Mouse (Mus musculus): Measurements from ENCODE around the gene Nol7.

Gene Nol7

DNA sequence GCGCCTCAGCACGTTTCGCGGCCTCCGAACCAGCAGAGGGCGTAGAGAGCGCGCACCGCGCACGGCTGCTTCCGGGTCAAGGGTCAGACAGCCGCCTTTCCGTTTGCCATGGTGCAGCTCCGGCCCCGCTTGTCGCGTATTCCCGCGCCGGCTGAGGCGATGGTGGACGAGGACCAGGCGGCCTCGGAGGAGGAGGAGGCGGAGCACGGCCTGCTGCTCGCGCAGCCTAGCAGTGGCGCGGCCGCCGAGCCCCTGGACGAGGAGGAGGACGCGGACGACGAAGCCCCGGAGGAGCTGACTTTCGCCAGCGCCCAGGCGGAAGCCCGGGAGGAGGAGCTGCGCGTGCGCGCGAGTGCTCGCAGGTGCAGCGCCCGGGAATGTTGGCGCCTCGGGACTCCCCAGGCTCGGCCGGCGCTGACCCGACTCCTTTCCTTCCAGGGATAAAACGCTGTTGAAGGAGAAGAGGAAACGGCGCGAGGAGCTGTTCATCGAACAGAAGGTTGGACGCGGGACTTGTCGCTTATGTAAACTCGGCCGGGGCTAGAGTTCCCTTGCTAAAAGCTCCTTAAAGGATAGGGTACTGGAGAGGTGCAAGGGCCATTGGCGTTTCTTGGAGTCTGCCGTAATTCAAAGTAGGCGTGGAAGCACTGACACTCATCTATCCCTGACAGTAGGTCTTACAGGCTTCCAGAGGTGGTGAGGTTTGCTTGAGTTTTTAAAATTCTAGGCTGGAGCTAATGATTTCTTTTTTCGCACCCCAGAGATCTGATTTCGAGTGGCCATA lies at the start of gene Nol7:
Nol7 (plus strand) TSS at position 94 of the 784 bp plus-strand sequence.
- peak; percentile 81 for DNase-seq (ENCODE audit: low read depth, low spot score)

DNA sequence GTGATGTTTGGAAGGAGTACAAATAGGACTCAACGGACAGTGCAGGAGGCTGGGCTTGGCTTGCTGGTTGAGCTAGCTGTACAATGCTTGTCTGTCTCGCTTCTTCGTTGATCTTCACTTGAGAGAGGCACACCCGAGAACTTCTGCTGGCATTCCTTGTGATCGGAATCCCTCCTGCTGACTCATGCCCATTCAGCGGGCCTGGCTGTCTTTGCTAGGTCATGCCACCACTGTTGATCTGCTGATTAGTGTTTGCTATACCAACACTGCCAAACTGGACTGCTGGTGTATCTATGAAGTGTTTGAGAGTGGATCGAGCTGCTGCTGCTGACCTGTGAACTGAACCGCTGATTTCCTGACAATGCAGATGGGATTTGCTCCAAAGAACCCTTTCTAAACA lies 48.8 kb upstream of the Nol7 start:
- no peak for DNase-seq (ENCODE audit: low read depth, low spot score)

DNA sequence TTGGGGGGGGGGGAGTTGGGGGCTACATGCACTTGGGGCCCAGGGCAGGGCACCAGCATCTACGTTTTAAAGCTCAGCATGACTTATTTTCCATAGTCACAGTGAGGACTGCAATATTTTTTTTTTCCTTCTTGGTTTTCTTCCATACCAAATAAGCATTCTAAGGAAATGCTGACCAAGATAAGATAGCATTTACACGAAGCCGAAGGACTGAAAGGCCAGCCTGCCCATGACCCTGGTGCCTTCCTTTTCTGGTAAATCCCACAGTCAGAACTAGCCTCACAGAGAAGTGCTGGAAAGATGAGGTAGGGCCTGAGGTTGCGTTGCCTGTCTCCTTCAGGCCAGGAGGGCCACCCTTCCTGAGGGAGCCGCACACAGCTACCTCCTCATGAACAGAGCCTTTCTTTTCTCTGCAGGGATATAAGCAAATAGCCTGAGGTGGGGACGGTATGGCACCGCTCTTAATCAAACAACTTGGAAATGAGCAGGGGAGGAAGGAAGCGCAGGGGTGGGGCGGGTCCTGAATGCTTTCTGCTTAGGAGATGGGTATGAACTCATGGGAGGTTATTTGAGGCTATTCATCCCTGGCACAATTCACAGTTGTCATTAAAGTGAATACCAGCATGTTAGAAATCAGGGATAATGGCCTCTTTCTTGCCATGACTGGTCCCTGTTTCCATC lies 47.6 kb upstream of the Nol7 start:
- DNase-seq (ENCODE audit: low read depth, low spot score), result no peak

DNA sequence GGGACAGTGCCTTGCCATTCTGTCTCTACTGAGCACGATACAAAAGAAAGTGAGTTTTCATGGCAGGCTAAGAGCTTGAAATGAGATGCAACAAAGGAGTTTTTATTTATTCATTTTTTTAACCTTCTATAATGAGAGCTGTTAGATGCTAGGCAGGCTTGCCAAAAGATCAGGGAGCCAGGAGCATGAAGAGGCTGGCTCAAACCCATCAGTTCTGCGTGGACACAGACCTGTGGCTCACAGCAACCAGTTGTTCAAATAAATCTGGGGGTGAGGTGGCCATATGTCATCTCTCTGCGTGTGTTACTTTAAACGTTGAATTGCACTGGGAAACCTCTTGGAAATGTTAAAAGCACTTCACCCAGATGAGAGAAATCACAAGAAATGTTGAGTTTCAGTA lies 44.8 kb upstream of the Nol7 start:
- DNase-seq (ENCODE audit: low read depth, low spot score), result no peak

DNA sequence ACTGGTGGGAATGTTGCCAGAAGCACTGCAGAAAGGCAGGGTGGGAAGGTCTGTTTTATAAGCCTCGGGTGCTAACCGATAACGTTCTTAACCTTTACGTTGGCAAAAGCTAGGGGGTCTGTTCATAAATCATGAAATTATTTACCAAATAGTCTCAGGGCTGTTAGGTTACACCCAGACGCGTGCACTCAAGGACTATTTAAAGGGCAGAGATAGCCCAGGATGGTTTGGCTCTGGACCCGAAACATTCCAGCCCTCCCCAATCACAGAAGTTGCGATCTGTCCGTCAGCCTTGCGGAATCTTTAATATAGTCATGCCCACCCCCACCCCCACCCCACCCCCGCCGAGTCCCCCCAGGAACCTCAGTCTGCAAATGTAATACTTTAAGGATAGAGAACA lies 43.8 kb upstream of the Nol7 start:
- no peak for DNase-seq (ENCODE audit: low read depth, low spot score)

DNA sequence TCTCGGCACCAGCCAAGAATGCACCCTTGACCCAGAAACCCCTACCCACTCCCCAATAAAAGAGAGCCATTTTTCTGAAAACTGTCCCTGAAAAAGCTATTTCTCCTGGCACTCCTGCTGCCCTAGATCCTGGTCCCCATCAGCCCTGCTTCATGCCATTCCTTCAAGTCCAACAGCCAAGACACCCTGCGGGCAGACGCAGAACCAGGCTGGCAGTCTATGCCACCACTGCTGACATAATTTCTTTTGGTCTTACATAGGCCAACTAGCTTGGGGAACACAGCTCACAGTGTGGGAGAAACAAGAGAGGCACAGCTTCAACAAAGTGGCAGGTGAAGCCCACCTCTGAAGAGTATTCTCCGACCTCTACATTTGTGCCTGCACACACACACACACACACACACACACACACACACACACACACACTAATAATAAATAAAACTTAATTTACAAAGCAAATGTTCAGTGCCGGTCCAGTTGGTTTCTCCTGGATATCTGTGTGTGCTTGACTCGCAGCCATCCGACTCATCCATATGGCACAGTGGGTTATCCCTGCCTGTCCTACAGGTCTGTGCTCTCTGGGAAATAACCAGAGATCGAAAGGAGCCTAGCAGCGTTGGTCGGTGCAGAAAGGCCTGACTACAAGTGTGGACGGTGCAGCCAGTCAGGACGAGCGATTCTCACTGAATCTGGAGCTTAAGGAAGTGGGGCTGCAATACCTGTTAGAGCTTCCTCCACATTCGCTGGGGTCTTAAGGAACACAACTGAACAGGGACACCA lies 41.7 kb upstream of the Nol7 start:
- DNase-seq (ENCODE audit: low read depth, low spot score), result no peak

DNA sequence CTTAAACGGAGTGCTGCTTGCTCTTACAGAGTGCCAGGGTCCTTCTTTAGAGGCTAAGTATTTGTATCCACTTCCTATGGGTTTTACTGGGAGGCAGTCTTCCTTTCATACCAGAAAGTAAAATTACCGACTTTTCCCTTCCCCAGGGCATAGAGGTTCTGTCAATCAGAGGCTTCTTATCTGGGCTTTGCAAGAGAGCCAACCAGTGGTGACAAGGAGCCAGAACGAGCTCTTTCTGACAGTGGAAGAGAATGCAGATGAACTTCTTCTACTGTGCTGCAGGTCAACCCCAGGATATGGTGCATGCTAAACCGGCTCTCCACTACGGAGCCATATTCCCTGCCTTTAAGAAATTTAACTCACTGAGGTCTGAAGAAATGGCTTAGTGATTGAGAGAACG lies 37.7 kb upstream of the Nol7 start:
- no peak for DNase-seq (ENCODE audit: low read depth, low spot score)

DNA sequence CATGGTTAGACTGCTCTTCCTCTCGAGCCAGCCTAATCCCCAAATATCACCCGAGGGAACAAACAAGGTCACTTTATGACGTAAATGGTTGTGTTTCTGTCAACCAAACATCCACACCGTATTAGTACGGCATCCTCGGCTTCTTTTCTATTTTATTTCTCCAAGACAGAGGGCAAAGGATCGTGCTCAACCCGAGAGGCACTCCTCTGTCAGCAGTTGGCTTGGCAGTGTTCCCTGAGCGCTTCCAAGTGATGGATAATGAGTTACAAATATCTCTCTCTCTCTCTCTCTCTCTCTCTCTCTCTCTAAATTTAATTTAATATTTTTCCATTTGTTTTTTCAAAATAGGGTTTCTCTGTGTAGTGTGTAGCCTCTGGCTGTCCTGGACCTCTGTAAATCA lies 35.8 kb upstream of the Nol7 start:
- no peak for DNase-seq (ENCODE audit: low read depth, low spot score)

DNA sequence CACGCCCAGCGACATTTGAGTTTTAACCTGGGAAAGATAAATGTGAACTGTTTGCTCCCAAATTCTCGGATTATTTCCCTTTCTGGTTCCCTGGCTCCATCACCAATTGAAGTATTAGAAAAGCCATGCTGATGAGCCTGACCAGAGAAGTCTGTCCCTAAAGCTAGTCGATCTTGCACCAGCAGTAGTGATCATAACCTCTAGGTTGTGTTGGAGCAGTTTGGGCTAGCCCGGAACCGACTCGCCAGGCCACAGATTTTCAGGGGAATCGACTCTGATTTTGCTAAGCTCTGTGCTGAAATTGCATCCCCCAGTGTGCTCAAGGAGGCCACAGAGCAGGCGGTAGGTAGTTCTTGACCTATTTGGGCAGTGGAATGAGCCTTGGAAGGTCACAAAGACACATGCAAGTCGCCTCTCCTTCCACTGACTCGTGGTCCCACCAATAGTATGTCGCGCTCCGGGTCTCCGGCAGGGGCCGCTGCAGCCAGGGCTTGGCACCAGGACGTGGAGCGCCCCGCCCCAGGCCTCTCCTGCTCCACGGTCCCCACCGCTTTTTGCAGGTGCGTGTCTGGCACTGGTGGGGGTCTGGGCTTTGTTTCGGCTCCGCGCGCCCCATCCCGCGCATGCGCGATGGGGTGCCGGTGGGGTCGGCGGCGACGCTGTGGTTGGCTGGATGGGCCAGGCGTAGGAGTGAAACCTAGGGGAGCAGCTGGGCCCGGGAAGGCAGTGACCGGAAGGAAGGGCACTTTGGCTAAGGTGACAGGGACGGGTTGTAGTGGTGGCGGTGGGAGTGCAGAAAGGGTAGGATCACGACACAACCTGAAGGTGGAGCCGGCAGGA lies 33.0 kb upstream of the Nol7 start, which contains the start of gene Sirt5:
Sirt5 (plus strand) TSS at position 512 of the 840 bp plus-strand sequence.
- peak; percentile 88 for DNase-seq (ENCODE audit: low read depth, low spot score)

DNA sequence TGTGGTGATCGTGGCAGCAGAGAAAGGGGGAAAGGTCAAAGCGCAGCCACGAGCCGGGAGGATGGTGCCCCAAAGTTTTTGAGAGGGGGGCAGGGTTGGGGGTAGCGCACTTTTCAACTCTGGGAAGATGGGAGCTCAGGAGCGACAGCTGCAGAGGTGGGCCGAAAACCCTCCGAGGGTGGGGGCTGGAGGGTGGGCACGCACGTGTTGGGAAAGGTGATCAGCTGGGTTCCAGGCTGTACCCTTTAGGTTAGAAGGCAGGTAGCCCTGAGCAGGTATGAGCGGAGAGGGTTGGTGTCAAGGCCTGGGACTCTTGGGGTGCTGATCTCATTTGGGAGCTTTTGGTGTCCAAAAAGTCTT lies 32.4 kb upstream of the Nol7 start:
- DNase-seq (ENCODE audit: low read depth, low spot score), result no peak

DNA sequence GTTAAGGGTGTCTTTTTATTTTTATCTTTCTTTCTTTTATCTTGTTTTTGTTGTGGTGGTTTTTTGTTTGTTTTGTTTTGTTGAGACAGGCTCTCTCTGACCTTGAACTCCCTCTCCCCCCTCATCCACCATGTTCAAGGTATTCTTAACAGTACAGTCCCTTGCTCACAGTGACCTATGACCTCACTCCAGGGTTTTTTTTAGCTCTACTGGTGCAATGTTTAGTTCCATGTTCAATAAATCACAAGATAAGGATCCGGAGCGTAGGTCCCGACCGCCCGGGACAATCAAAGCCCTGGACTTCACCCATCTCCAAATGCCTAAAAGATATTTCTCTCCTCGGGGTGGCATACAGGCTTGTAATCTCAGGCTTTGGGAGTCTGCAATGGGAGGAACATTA lies 28.1 kb upstream of the Nol7 start:
- DNase-seq (ENCODE audit: low read depth, low spot score), result no peak

DNA sequence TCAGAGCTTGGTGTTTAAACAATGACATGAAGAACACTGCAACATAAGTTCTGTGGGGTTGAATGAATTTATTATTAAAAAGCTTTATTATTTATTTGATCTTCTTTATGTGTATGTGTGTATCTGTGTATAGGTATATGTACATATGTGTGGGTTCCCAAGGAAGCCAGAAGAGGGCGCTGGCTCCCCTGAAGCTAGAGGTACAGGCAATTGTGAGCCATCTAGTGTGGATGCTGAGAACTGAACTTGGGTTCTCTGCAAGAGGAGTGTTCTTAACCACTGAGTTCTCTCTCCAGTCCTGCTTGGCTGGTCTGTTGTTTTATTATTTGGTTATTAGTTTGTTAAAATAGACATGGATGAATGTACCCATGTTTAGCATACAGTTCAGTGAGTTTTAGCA lies 25.3 kb upstream of the Nol7 start:
- DNase-seq (ENCODE audit: low read depth, low spot score), result no peak

DNA sequence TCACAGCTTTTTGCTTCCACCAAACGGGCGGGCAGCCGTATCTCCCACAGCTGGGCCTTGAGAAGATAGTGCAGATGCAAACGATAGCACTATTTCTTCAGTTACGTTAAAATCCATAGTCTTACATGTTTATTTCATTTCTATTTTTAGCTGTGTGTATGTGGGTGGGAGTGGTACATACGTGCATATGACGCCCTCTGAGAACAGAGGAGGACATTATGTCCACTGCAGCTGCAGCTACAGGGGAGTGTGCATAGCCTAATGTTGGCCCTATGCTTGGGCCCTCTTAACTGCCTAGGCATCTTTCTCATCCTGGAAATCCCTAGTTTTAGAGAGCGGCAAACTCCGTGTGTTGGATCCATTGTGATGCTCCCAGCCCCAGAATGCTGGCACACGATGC lies 24.0 kb upstream of the Nol7 start:
- no peak for DNase-seq (ENCODE audit: low read depth, low spot score)

DNA sequence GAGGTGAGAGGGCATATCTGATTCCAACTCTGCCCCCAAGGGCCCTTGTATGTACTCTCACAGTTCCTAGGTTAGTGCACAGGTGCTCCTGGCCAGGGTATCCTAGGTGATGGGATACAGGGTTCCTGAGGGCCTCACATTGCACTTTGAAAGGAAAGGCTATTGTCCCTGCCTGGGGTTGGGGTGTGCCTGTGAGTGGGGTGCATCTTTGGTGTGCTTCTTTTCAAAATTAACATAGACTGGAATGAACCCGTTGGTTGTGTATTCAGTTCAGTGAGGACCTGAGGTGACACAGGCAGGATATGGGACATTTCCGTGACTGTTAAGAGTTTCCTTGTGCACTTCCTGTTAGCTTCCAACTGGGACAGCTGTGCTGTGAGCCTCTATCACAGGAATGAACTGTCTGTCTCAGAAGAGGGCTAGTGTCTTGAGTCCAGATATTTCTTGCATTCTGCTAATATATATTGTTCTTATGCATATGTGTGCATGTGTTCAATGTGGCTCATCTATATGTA lies 23.2 kb upstream of the Nol7 start:
- no peak for DNase-seq (ENCODE audit: low read depth, low spot score)

DNA sequence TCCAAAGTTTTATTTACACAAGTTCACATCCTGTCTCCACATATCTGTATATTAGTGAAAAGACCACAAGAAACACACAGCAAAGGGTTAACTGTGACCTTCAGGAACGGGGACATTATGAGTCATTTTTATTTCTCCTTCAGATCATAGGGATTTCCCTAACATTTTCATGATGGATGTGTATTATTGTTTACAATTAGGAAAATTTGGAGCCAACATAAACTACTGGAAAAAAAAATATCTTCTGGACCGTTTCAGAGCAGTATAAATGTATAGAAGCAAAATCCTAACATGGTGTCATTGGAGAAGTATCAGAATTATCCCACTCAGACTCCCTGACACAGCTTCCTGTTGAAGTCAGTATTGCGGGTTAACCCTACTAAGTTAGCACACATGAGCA lies 18.2 kb upstream of the Nol7 start:
- no peak for DNase-seq (ENCODE audit: low read depth, low spot score)

DNA sequence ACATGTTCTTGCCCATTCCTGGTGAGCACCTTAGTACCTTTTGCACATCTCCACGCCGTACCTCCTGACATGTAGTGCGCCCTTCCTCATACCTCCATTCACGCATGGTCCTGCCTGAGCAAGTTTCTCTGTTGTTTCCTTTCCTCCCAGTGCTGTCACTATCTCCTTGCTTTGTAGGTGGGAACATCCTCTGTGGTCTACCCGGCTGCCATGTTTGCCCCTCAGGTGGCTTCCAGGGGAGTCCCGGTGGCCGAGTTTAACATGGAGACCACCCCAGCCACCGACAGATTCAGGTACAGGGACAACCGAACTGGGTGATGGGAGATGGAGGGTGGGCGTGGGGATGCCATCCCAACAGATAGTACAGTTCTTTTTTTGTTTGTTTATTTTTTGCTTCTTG lies 12.9 kb upstream of the Nol7 start:
- DNase-seq (ENCODE audit: low read depth, low spot score), result no peak

DNA sequence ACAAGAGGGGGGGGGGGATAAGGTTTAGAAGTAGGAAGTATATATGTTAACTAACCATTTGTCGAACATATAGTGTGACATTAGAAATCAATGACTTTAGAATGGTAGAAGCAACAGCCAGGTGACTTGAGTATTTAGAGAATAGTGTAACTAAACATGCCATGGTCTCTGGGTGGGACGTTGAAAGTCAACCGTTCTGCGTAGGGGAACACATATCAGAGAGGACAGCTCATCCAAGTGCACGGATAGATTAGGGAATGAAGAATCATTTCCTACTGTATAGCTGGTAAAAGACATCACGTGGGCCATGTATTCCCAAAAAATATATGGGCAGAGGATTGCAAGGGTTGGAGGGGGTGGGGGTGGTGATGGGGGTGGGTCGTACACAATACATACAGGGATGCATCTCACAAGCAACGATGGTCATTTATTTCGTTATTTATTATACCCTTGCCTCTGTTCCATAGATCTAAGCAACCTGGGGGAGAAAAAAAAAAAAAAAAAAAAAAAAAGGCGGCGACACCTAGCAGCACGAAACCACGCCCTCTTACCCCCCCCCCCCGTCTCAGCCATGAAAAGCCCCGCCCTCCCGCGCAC lies 392 bp upstream of the Nol7 start:
- DNase-seq (ENCODE audit: low read depth, low spot score), result no peak

DNA sequence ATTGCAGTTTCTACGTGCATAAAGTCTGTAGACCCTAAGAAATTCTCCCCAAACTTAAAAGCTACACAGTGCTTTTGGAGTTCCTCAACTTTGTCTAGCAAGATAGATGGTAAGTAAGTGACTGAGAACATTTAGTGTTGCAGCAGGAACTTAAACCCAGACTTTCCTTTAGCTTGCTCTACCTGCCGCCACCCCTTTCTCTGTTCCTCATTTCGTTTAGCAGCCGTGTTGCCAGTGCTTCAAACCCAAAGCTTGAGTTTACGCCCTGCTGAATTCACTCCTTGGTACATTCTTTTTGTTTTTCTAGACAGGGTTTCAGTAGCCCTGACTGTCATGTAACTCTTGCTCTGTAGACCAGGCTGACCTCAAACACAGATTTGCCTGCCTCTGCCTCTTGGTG lies 1.4 kb downstream of the Nol7 start:
- no peak for DNase-seq (ENCODE audit: low read depth, low spot score)

DNA sequence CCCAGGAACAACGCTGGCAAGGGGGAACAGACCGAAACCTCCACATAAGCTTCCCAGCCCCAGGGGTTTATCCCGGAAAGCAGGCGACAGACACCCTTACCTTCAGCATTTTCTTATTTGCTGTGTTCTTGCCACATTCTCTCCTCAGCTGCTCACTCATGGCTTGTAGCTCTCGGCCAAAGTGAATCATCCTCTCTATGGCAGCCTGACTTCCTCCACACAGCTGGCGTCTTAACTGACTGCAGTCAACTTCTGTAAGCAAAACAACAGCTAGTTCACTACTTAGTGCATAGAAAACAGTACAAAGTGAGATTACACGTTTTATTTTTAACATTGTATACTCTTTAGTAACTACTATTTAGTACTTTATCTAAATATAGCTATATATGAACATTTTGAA lies 14.1 kb downstream of the Nol7 start:
- no peak for DNase-seq (ENCODE audit: low read depth, low spot score)

DNA sequence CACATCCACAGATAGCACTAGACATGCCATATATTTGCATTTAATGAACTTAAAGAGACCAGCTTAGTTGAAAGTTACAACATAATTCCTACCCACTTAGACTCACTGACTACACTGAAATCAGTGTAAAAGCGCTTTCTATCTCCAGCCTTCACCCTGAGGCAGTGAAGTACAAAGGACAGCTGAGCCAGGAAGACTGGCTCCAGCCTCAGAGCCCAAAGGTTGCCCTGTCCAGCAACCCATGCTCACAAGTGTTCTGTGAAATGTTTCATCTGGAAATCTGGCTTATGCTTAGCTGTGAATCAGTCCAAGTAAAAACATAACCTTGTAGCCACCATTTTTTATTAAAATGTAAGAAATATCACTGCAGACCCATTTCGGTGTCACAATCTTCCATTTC lies 15.4 kb downstream of the Nol7 start:
- no peak for DNase-seq (ENCODE audit: low read depth, low spot score)

DNA sequence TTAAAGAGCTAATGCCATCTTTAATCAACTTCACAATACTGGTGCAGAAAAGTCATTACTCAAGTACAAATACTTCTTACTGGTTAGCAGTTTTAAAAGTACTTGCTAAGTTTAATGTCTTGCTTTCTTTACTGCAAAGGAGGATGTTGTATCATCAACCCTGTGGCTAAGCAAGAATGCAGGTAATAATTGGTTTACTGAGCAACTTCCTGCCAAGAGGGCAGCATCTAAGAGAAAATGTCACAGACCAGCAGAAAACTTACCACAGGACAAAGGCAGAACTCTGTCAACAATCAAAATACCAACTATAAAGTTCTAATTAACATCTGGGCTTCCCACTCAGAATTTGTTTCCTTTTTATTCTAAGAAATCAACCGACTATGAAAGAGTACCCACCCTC lies 17.1 kb downstream of the Nol7 start:
- DNase-seq (ENCODE audit: low read depth, low spot score), result no peak

Measured in WW6 (cell line).